Comparison of ENCODE assay signal across 20 mouse cellular contexts in the genomic region with DNA sequence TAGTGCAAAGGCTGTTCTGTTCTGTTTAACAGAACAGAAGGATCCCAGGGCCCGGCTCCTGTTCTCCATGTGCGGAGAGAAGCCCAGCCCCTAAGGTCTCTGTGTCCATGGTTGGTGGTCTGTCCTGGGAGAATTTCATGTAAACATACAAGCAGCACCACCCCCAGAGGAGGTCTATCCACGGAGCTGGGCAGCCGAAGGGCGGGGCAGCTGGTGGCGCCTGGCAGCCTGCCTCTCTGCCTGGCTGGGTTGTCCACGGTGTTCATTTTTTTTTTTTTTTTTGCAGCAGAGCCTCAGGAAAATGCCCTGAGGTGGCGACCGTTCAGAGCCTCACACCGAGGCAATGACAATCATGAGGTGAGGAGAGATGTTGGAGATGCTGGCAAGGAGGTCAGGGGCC. TPM values are rescaled to one million over a fixed set of nuclear protein-coding genes. Genes with fewer than 3 reads are reported as not detected.
DNase-seq lines count a peak whose midpoint lies in the region; ATAC-seq and TF ChIP-seq lines count a peak whose summit lies in the region.
"Had no signal": no experiment of that assay in that cellular context is flagged by ENCODE, and none has a peak within 500 bp of the region (broad histone marks: within the 10 kb centered on the region; RNA-seq: fewer than 3 reads in every experiment).

No protein-coding gene starts in this region.

- H3K27me3 ChIP-seq in embryonic facial prominence, embryonic 15.5 days = no peaks in the 10 kb centered on the region
- H3K27me3 ChIP-seq in embryonic facial prominence, embryonic 10.5 days (replicated peaks; ENCODE audit: low read depth, poor library complexity, severe bottlenecking) = no peaks in the 10 kb centered on the region
- no peaks in the 10 kb centered on the region for H3K27me3 ChIP-seq in MEL (ENCODE audit: control insufficient read depth in 1 of 2, insufficient read depth in 2 of 2, low read length in 2 of 2)
- H3K27me3 ChIP-seq: forebrain, embryonic 15.5 days; liver, embryonic 13.5 days; midbrain, embryonic 12.5 days had no signal

- ATAC-seq in embryonic facial prominence, embryonic 15.5 days (ENCODE audit: insufficient number of reproducible peaks, low FRiP score, low TSS enrichment, low read depth) = no peak
- ATAC-seq: forebrain, embryonic 15.5 days had no signal

- H3K79me2 ChIP-seq in MEL (ENCODE audit: control insufficient read depth, insufficient read depth, low read length, poor library complexity) = no peaks in the 10 kb centered on the region

- WGBS in embryonic facial prominence, embryonic 15.5 days = 42% methylated on average over 10 of the region's 10 CpGs
- 76% methylated on average over 10 of the region's 10 CpGs for WGBS in embryonic facial prominence, embryonic 10.5 days

- no peak overlapping the region for H3K4me2 ChIP-seq in embryonic facial prominence, embryonic 15.5 days (replicated peaks)
- H3K4me2 ChIP-seq: forebrain, embryonic 15.5 days; liver, embryonic 13.5 days; midbrain, embryonic 12.5 days had no signal

- TF ChIP-seq EP300 in MEL (IDR thresholded peaks at IDR 0.05; ENCODE audit: low read depth in 1 of 2, low read length in 2 of 2) = no peak

- peaks cover 6% of the 10 kb centered on the region; the same call in 1 of the 2 replicates for H3K9me3 ChIP-seq in embryonic facial prominence, embryonic 15.5 days (replicated peaks)
- H3K9me3 ChIP-seq in embryonic facial prominence, embryonic 10.5 days = no peaks in the 10 kb centered on the region; the same call in 1 of the 2 replicates
- H3K9me3 ChIP-seq in MEL (replicated peaks; ENCODE audit: insufficient read depth, low read length) = no peaks in the 10 kb centered on the region
- H3K9me3 ChIP-seq: forebrain, embryonic 15.5 days; limb, embryonic 10.5 days; midbrain, embryonic 12.5 days had no signal

- no peak for TF ChIP-seq CTCF in layer of hippocampus, adult 2 months (conservative IDR thresholded peaks at IDR 0.05)
- TF ChIP-seq CTCF in MEL (IDR thresholded peaks at IDR 0.05 in 2 of 3, conservative IDR thresholded peaks at IDR 0.05 in 1 of 3; ENCODE audit: control insufficient read depth in 1 of 3, insufficient read depth in 1 of 3, low read depth in 2 of 3, low read length in 3 of 3, poor library complexity in 1 of 3, severe bottlenecking in 1 of 3) = no peak

- H3K27ac ChIP-seq in embryonic facial prominence, embryonic 15.5 days (replicated peaks) = 0 out of 2 replicates have a peak overlapping the region, but pooled peaks have one; percentile 34
- no peak overlapping the region for H3K27ac ChIP-seq in embryonic facial prominence, embryonic 10.5 days (replicated peaks)
- H3K27ac ChIP-seq in layer of hippocampus, adult 2 months = peak overlapping the region; percentile 79
- H3K27ac ChIP-seq in MEL (ENCODE audit: control insufficient read depth, low read depth, low read length) = no peak overlapping the region
- H3K27ac ChIP-seq: forebrain, embryonic 15.5 days; heart, embryonic 10.5 days; limb, embryonic 10.5 days; liver, embryonic 13.5 days; midbrain, embryonic 12.5 days had no signal

- DNase-seq in embryonic facial prominence, embryonic 10.5 days (ENCODE audit: low spot score) = no peak
- no peak for DNase-seq in layer of hippocampus, adult 2 months (ENCODE audit: low spot score in 2 of 2)
- no peak for DNase-seq in layer of hippocampus, postnatal 36 days
- DNase-seq in MEL (ENCODE audit: low read depth, low spot score) = no peak
- DNase-seq in cerebellum, adult 9-10 months = peak; percentile 73
- DNase-seq in testis, postnatal 10 days (ENCODE audit: low spot score) = no peak
- no peak for DNase-seq in kidney, postnatal 25 days
- DNase-seq: embryo, embryonic 11 days; gastrocnemius, postnatal 10 days; kidney, postnatal 10 days; liver, embryonic 13.5 days; lung, postnatal 36 days; right cerebral cortex, postnatal 14 days had no signal

- H3K4me1 ChIP-seq in embryonic facial prominence, embryonic 15.5 days = 0 out of 2 replicates have a peak, but pooled peaks cover 9% of the 10 kb centered on the region
- no peaks in the 10 kb centered on the region for H3K4me1 ChIP-seq in embryonic facial prominence, embryonic 10.5 days
- H3K4me1 ChIP-seq in MEL (ENCODE audit: control insufficient read depth in 1 of 2, insufficient read depth in 2 of 2, low read length in 2 of 2) = no peaks in the 10 kb centered on the region
- H3K4me1 ChIP-seq: forebrain, embryonic 15.5 days; limb, embryonic 10.5 days; liver, embryonic 13.5 days; midbrain, embryonic 12.5 days had no signal

- H3K36me3 ChIP-seq in embryonic facial prominence, embryonic 15.5 days = peaks cover 96% of the 10 kb centered on the region
- H3K36me3 ChIP-seq in embryonic facial prominence, embryonic 10.5 days (replicated peaks) = peaks cover 98% of the 10 kb centered on the region
- peaks cover 0 to 4% of the 10 kb centered on the region in 2 experiments; a peak in 1 of 4 replicates for H3K36me3 ChIP-seq in MEL (ENCODE audit: control insufficient read depth in 1 of 2, insufficient read depth in 2 of 2, low read length in 2 of 2)

- no peak overlapping the region for H3K9ac ChIP-seq in embryonic facial prominence, embryonic 15.5 days
- no peak overlapping the region for H3K9ac ChIP-seq in MEL (ENCODE audit: control insufficient read depth, low read depth, low read length, poor library complexity, severe bottlenecking)
- H3K9ac ChIP-seq: forebrain, embryonic 15.5 days; liver, embryonic 13.5 days; midbrain, embryonic 12.5 days had no signal

- no peak for TF ChIP-seq RAD21 in MEL (IDR thresholded peaks at IDR 0.05; ENCODE audit: low read depth, low read length)

- no peak overlapping the region for H3K4me3 ChIP-seq in embryonic facial prominence, embryonic 15.5 days (replicated peaks)
- H3K4me3 ChIP-seq in embryonic facial prominence, embryonic 10.5 days = no peak overlapping the region
- H3K4me3 ChIP-seq in layer of hippocampus, adult 2 months = no peak overlapping the region
- H3K4me3 ChIP-seq in MEL (ENCODE audit: control insufficient read depth in 1 of 2, insufficient read depth in 1 of 2, low read depth in 2 of 2, low read length in 2 of 2) = no peak overlapping the region
- H3K4me3 ChIP-seq: forebrain, embryonic 15.5 days; heart, embryonic 10.5 days; limb, embryonic 10.5 days; liver, embryonic 13.5 days; midbrain, embryonic 12.5 days had no signal

- TF ChIP-seq POLR2A in MEL (IDR thresholded peaks at IDR 0.05; ENCODE audit: control insufficient read depth in 1 of 2, insufficient read depth in 1 of 2, low read depth in 1 of 2, low read length in 2 of 2, poor library complexity in 1 of 2) = no peak

TF ChIP-seq in MEL, 35 proteins besides CTCF, POLR2A, EP300 and RAD21:
- TF ChIP-seq TBP (IDR thresholded peaks at IDR 0.05; ENCODE audit: low read depth, low read length) (no peak), KAT2A (conservative IDR thresholded peaks at IDR 0.05; ENCODE audit: low read depth, low read length) (no peak), ZNF384 (IDR thresholded peaks at IDR 0.05; ENCODE audit: low read depth, low read length) (0 out of 2 replicates have a peak, but pooled peaks have one; percentile 17)

RNA-seq across cellular contexts. Expression of gene Zbtb17, which starts 24.1 kb away (rescaled TPM):
- polyA plus RNA-seq in embryonic facial prominence, embryonic 15.5 days (2015; fragmentation: Nextera tagmentation; extraction: Ambion mirVana) = 34.0 and 35.1 TPM in 2 replicates
- polyA plus RNA-seq in embryonic facial prominence, embryonic 10.5 days (2016; fragmentation: Nextera tagmentation; extraction: Ambion mirVana) = 59.6 and 62.3 TPM in 2 replicates
- total RNA-seq in layer of hippocampus, adult 2 months (2021) = 10 to 100 TPM; 33.8 to 34.6 TPM
- total RNA-seq in layer of hippocampus, postnatal 36 days (2021) = 10 to 100 TPM; 34.1 to 34.9 TPM
- total RNA-seq in MEL (2012; rRNA removed) = 32.3 and 36.4 TPM in 2 replicates
- polyA plus RNA-seq in MEL (2012; ENCODE audit: insufficient read depth in 1 of 2, insufficient read length in 2 of 2, low read depth in 1 of 2, low replicate concordance in 2 of 2, missing spikeins in 1 of 2) = 10 to 100 TPM in 1 of 2 experiments, not detected in 1; 63.2 TPM

RNA-seq across cellular contexts. Expression of gene Srarp, which starts 32.7 kb away (rescaled TPM):
- not detected in 2 replicates for polyA plus RNA-seq in embryonic facial prominence, embryonic 15.5 days (2015; fragmentation: Nextera tagmentation; extraction: Ambion mirVana)
- polyA plus RNA-seq in embryonic facial prominence, embryonic 10.5 days (2016; fragmentation: Nextera tagmentation; extraction: Ambion mirVana) = not detected in 2 replicates
- 1 to 10 TPM; 4.1 to 5.3 TPM for total RNA-seq in layer of hippocampus, adult 2 months (2021)
- 1 to 10 TPM; 4.7 to 5.1 TPM for total RNA-seq in layer of hippocampus, postnatal 36 days (2021)
- not detected in 2 replicates for total RNA-seq in MEL (2012; rRNA removed)
- polyA plus RNA-seq in MEL (2012; ENCODE audit: insufficient read depth in 1 of 2, insufficient read length in 2 of 2, low read depth in 1 of 2, low replicate concordance in 2 of 2, missing spikeins in 1 of 2) = not detected
- total RNA-seq: gastrocnemius, postnatal 10 days had no signal
- polyA plus RNA-seq: forebrain, embryonic 15.5 days; heart, embryonic 10.5 days; limb, embryonic 10.5 days; liver, embryonic 13.5 days had no signal

RNA-seq across cellular contexts. Expression of gene Hspb7, which starts 48.0 kb away (rescaled TPM):
- 2.0 and 2.4 TPM in 2 replicates for polyA plus RNA-seq in embryonic facial prominence, embryonic 15.5 days (2015; fragmentation: Nextera tagmentation; extraction: Ambion mirVana)
- polyA plus RNA-seq in embryonic facial prominence, embryonic 10.5 days (2016; fragmentation: Nextera tagmentation; extraction: Ambion mirVana) = 0.15 TPM in 1 of 2 replicates, not detected in the other
- total RNA-seq in layer of hippocampus, adult 2 months (2021) = under 1 TPM in 1 of 2 experiments, not detected in 1; 0.12 TPM
- total RNA-seq in layer of hippocampus, postnatal 36 days (2021) = not detected
- not detected in 2 replicates for total RNA-seq in MEL (2012; rRNA removed)
- not detected for polyA plus RNA-seq in MEL (2012; ENCODE audit: insufficient read depth in 1 of 2, insufficient read length in 2 of 2, low read depth in 1 of 2, low replicate concordance in 2 of 2, missing spikeins in 1 of 2)
- total RNA-seq: layer of hippocampus, postnatal 25 days had no signal
- polyA plus RNA-seq: forebrain, embryonic 15.5 days had no signal

RNA-seq across cellular contexts. Expression of gene Clcnkb, which starts 52.8 kb away (rescaled TPM):
- not detected in 2 replicates for polyA plus RNA-seq in embryonic facial prominence, embryonic 15.5 days (2015; fragmentation: Nextera tagmentation; extraction: Ambion mirVana)
- 0.15 TPM in 1 of 2 replicates, not detected in the other for polyA plus RNA-seq in embryonic facial prominence, embryonic 10.5 days (2016; fragmentation: Nextera tagmentation; extraction: Ambion mirVana)
- not detected for total RNA-seq in layer of hippocampus, adult 2 months (2021)
- total RNA-seq in layer of hippocampus, postnatal 36 days (2021) = not detected
- total RNA-seq in MEL (2012; rRNA removed) = not detected in 2 replicates
- not detected for polyA plus RNA-seq in MEL (2012; ENCODE audit: insufficient read depth in 1 of 2, insufficient read length in 2 of 2, low read depth in 1 of 2, low replicate concordance in 2 of 2, missing spikeins in 1 of 2)
- total RNA-seq: adrenal gland, adult 18-20 months; layer of hippocampus, postnatal 25 days had no signal
- polyA plus RNA-seq: forebrain, embryonic 15.5 days; limb, embryonic 10.5 days; liver, embryonic 13.5 days; midbrain, embryonic 12.5 days had no signal

Comparison
In these comparisons a context has a peak if more than half of its experiments do, and no peak if none do; other contexts are left out.
1. H3K27ac ChIP-seq: peak in embryonic facial prominence, embryonic 15.5 days (single experiment) and layer of hippocampus, adult 2 months (single experiment); none in embryonic facial prominence, embryonic 10.5 days (single experiment) and MEL (single experiment).